Mouse (Mus musculus) kidney, postnatal 10 days (tissue): Measurements from ENCODE around the gene Lamtor3.
"Not testable (repeated sequence)": the region's sequence is repeated elsewhere in the genome, so short reads cannot be mapped to it uniquely, and the experiment has no call there.

Source experiments
- DNase-seq: peaks from one replicate; pipeline ENCODE4 v3.0.0; 2021; ENCODE audit warnings: mixed read lengths

The Lamtor3 gene

GRCm38 (mm10) chr3:137918172-137918931 is at the start of gene Lamtor3:
Lamtor3 (plus strand) TSS chr3:137918506.
- DNase-seq = peak; percentile 92

- DNase-seq = no peak
Observed at GRCm38 (mm10) chr3:137869395-137869794, 48.9 kb upstream of the Lamtor3 start.

- no peak for DNase-seq
Observed at GRCm38 (mm10) chr3:137879313-137879712, 39.0 kb upstream of the Lamtor3 start.

DNA sequence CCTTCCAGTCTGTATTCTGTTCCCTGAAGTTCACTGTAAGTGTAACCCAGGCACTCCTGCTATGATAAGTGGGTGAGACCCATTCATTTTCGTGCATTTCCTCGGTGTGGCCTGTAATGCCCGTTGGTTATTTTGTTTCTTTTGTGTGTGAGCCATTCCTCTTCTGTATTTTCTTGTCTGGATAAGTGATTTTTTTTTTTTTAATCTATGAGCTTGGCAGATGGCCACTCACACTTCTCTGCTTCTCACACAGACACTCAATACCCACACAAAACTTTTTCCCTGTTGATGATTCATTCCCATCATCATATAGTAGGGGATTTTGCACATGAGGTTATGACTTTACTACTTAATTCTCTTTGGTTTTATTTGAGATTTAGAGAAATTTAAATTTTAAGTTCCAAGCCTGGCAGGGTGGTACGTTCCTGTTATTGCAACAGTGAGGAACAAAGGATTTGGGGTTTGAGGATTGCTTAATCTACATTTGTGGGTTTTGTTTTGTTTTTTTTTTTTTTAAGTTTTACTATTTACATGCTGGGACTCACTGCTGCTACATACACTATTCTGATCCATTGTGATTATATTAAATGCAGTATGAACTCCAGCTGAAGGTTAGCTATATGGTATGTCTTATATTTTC is 38.1 kb upstream of the Lamtor3 start:
- DNase-seq = no peak

GRCm38 (mm10) chr3:137881093-137881492 is 37.2 kb upstream of the Lamtor3 start:
- no peak for DNase-seq

DNA sequence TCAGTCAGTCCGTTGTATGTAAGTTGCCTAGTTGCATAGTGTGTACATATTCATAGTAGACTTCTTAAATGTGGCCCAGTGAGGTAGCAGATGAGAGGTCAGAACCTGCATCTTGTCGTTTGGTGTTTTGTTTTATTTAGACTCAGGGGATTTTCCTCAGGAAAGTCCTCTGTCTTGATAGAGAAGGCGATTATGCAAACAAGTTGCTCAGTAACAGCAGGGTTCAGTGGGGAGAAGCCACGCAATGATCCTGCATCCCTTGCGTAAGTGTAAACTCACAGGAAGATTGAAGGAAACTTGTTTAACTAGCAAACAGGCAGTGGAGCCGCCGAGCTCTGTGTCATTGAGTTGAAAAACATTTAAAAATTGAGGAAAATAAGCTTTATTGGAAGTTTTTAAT is 30.3 kb upstream of the Lamtor3 start:
- DNase-seq = no peak

DNA sequence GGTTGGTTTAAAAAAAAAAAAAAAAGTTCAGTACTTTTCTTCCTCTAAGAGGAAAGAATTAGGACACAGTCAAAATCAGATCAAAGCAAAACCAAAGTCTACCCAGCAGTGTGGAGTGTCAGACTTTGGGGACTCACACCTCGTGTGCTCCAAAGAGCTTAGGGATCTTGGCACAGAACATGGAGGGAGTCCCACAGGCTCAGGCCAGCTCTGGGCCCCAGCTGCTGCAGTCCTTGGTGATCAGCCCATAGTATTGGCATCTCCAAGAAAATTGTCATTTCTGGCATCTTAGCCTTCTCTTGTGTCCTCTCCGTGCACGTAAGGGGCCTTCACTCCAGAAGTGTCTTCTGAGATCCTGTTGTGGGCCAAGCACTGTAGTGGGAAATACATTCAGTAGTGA is 27.2 kb upstream of the Lamtor3 start:
- no peak for DNase-seq

DNA sequence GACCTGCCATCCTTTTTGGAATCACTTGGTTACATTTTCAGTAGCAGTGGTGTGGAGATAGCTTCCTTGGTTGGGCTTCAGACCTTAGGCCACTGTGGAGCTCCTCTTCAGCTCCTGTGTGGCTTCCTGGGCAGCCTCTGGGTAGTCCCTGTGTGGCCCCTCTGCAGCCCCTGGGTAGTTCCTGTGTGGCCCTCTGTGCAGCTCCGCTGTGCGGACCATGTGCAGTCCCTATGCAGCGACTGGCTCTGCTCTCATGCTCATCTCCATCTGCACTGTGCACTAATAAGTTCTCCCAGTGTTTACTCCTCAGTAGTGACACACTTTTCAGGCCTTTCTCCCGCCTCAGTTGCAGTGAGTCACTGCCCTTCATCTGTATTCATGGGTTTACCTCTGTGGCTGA is 26.2 kb upstream of the Lamtor3 start:
- no peak for DNase-seq

GRCm38 (mm10) chr3:137893789-137894188 is 24.5 kb upstream of the Lamtor3 start:
- no peak for DNase-seq

- DNase-seq = peak; percentile 19
Observed at GRCm38 (mm10) chr3:137895196-137895595, 23.1 kb upstream of the Lamtor3 start.

DNA sequence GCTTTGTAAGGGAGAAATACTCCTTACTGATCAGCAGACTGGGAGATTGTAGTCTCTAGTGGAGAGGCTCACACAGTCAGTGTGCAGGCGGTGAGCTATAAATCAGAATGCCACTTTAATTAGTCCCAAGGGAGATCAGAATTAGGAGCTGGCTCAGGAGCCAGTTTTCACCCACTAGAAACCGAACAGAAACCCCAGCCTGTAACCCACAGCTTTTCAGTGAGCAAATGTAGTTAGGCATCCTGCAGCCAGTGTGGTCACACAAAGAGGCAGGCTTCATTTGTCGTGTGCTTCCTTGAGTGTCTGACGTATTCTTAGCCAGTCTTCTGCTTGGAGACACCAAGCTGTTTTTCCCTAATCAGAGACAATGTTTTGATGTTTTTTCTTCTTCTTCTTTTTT is 21.9 kb upstream of the Lamtor3 start:
- DNase-seq = no peak

DNA sequence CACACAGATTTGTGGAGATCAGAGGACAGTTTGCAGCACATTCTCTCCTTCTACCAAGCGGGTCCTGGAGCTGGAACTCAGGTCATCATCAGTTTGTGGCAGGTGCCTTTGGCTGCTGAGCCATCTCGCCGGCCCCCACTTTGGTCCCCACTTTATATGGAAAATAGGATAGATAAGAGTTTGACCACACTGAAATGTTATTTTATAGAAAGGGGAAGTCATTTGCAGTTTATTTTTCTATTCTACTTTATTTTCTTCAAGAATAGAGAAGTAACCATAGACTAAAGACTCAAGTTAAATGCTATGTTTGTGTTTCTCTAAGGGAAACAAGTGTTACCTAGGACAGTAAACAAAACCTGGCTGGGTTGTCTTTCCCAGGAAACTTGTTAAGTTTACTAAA is 21.4 kb upstream of the Lamtor3 start:
- no peak for DNase-seq

DNA sequence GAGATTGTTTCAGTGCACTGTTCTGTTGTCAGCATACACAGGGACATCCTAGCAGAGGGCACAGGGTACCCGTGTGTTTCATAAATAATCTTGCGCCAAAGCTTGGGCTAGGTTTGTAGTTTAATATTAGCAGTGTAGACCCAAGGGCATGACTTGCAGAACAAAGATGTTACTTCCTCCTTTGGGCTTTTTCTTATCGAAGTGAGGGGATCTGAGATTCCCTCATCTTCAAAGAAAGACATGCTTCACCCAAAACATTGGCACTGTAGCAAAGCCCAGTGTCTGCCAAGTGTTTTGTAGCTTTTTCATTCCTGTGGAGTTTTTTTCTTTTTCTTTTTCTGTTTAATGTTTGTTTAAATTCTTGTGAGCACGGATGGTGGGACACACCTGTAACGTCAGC is 20.6 kb upstream of the Lamtor3 start:
- DNase-seq = no peak

DNA sequence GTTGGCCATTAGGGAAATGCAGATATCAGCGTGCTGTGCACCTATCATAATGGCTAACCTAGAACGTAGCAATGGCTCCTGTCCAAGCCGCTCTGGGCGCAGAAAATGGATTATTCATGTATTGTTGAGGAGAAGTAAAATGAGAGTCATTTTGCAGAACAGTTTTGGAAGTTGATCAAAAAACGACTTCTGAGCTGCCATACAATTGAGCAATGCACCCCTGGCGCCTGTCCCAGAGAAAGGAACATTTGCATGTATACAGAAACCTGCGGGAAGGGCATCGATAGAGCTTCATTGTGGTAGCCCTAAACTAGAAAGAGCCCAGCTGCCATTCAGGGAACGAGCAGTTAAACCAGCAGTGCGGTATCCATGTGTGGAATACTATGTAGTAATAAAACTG is 18.2 kb upstream of the Lamtor3 start:
- no peak for DNase-seq

- DNase-seq = no peak
Observed at GRCm38 (mm10) chr3:137913093-137913492, 5.2 kb upstream of the Lamtor3 start.

GRCm38 (mm10) chr3:137914567-137914966 is 3.7 kb upstream of the Lamtor3 start:
- not testable (repeated sequence) for DNase-seq

GRCm38 (mm10) chr3:137917694-137918171 is 573 bp upstream of the Lamtor3 start:
- no peak for DNase-seq

DNA sequence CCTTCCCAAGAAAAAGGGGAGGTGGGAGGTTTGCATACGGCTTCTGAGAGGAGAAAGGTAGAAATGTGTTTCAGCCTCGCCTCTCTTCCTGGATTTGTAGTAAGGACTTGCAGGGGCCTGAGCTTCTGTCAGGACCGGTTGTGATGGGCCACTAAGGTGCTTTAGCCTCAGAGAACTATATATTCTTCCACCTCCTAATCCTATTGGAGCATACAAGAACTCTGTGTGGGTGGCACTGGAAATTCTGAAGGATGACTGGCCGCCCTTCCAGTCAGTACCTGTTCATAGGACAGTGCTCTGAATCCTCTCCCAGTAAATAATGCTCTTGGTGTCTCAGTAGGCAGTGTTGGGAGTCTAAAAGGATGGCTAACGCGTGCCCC is 616 bp downstream of the Lamtor3 start:
- no peak for DNase-seq

DNA sequence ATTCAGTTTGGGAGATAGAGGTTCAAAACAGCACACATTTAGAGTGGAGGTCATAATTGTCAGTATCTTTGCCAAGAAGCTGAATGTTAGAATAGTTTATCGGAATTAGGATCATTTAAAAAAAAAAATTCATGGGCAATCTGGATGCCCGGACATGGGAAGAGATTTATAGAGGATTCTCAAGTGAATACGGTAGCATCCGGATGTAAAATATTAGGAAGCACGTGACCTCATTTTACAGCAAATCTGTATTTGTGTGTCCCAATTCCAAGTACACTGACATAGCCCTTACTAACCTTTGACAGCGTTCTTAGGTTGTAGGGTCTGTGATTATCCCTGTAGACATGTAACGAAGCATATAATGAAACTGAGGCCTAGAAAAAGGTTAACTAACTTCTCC is 1.1 kb downstream of the Lamtor3 start:
- no peak for DNase-seq

GRCm38 (mm10) chr3:137920594-137920993 is 2.3 kb downstream of the Lamtor3 start:
- DNase-seq = no peak

DNA sequence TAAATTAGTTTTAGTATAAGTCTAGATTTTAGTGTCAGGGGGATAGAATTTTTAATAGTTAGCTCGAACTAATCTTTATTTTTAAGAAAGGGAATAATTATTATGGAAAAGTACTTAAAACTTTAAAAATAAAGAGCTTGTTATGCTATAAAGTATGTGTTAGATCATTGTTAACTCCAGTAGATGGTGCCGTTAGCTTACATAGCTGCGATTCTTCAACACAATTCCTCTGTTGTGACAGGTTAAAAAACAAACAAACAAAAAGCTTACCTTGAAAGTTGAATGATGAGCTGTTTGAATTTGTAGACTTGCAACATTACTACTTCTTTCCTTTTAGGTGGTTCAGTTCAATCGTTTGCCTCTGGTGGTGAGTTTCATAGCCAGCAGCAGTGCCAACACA is 8.7 kb downstream of the Lamtor3 start:
- DNase-seq = no peak

DNA sequence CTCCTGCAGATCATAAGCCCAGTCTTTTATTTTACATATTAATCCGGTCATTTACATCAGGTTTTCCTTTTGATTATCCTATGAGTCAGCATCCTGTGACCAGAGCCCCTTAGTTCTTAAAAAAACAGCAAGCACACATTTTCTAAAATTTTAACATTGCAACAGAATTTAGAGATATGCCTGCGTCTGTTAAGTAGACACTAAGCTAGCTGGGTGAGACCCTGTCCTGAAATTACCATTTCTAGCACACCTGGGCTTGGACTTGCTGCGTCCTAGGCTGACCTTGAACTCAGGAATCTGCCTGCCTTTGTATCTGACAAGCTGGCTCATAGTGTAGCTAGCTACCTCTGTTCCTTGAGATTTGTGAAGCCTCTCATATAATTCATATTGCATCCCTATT is 11.6 kb downstream of the Lamtor3 start:
- DNase-seq = no peak

GRCm38 (mm10) chr3:137932748-137933147 is 14.4 kb downstream of the Lamtor3 start:
- DNase-seq = no peak

GRCm38 (mm10) chr3:137933986-137934385 is 15.7 kb downstream of the Lamtor3 start:
- no peak for DNase-seq
